Mouse (Mus musculus): ENCODE results near the gene Carns1.

The Carns1 gene

DNA sequence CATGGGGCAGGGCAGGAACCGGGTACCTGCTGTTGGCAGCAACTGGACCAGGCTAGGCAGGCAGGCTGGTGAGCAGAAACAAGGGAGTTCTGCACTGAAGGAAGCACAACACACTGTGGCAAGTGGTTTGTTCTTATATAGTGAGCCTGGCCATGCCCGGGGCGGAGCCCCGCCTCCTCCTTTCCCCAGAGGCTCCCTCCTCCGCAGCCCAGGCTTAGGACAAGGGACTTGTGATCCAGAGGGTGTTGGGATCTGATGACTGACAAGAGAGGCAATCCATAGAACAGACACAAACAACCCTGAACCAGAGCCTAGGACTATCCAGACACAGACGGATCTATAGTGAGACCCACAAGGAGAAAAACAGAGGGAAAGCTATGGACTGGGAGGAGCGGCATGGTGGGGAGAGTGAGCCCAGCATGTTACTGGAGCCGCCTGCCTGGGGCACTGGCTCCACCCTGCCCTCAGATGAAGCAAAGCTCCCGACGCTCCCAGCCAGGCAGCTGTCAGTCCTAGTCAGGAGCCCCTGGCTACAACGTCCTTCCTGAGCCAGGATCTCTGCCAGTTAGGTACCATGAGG is at the start of gene Carns1:
Carns1 (minus strand) TSS at position 112 of the 580 bp plus-strand sequence.
- DNase-seq (ENCODE audit: low spot score in 2 of 2) = no peak

DNA sequence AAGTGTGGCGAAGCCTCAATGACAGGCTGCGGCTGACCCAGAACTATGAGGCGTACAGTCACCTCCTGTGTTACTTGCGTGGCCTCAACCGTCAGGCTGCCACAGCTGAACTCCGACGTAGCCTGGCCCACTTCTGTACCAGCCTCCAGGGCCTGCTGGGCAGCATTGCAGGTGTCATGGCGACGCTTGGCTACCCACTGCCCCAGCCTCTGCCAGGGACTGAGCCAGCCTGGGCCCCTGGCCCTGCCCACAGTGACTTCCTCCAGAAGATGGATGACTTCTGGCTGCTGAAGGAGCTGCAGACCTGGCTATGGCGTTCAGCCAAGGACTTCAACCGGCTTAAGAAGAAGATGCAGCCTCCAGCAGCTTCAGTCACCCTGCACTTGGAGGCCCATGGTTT is 46.9 kb upstream of the Carns1 start:
- DNase-seq (ENCODE audit: low spot score in 2 of 2) = no peak

DNA sequence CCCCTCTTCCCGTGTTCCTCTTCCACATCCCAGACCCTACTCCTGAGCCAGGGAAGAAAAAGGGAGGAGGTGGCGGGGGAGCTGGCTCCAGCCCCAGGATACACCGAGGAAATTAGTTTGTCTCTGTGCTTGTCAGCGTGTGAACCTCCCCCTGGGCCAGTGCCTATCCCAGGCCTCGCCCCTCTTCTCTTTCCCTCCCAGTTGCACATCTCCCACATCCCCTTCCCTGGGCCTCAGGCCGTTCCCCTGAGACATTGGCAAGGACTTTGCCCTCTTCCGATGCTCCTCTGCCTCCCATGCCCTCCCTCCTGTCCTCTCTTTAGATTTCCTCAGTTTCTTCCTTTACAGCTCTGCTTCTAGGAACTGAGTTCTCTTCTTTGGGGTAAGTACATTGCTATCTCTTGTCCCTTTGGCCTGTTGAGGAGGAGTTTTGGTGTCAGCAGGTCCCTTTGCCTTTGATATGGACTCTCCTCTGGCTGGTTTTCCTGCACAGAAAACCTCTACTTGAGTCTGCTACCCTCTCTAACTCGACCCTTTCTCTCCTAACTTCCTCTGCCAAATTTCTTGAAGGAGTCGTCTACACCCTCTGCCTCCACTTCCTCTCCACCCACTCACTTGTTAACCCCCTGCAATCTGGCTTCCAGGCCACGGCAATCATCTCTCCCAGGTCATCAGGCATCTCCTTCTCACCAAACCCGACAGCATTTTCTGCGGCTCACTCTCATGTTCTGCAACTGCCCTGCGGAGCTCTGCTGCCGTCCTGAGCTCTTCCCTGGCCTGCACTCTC is 45.9 kb upstream of the Carns1 start:
- DNase-seq (ENCODE audit: low spot score in 2 of 2) = peak; percentile 58 to 71

DNA sequence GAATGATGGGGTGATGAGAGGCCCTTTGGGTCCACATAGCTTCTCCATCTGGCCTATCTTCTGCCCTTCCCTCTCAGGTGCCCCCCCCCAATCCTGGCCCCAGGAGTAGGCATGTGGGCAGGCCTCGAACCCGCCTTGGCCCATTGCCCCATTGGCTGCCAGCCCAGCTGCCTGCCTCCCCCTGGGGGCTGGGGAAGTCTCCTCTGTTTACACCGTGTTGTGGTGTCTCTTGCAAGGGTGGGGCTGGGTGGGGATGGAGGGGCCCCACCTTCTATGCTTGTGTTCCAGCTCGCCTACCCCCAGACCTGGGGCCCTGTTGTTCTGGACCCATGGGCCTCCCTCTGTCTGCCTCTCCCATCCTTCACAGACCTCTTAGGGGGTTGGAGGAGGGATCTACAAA is 45.1 kb upstream of the Carns1 start:
- DNase-seq (ENCODE audit: low spot score in 2 of 2) = no peak

DNA sequence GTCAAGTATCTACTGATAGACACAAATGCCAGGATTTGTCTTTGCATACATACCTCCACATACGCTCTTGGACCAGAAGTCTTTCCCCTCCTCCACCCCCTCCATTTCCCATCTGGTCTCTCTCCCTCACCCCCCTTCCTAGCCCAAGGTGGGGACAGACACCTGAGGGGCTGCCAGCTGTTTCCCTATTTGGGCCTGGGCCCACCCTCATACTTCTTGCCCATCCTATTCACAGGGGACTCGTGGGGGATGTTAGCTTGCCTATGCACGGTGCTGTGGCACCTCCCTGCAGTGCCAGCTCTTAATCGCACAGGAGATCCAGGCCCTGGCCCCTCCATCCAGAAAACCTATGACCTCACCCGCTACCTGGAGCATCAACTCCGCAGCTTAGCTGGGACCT is 44.7 kb upstream of the Carns1 start:
- DNase-seq (ENCODE audit: low spot score in 2 of 2) = no peak

DNA sequence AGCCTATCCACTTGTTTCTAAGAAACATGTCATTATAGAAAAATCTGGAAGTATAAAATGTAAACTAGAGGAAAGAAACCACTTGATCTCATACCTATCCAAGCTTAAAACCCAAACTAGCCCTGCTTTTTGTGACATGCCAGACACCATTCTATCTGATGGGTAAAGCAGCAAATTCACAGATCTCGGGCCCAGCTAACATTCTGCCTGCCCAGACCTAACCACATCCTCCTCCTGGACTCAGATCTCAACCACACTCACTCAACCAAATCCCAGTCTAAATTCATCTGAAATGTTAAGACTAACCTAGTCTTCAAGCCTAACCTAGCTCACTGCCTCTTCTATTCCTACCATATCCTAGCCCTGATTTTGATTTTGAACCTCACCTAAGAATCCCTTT is 43.5 kb upstream of the Carns1 start:
- no peak for DNase-seq (ENCODE audit: low spot score in 2 of 2)

DNA sequence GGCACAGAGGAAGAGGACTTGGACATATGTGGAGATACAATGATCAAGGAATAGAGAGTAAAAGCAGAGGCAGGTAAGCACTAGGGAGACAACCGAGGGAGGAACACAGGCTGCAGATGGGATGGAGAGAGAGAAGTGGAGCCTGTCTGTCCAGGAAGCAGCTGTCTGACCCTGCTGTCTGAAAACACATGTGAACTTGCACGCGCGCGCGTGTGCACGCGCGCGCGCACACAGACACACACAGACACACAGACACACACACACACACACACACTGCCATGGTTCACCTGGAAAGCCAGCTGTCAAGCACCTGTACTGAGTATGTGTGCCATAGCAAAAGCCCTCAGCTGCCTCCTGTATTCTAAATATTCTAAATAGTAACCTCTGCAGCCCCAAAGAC is 43.0 kb upstream of the Carns1 start:
- DNase-seq (ENCODE audit: low spot score in 2 of 2) = no peak

DNA sequence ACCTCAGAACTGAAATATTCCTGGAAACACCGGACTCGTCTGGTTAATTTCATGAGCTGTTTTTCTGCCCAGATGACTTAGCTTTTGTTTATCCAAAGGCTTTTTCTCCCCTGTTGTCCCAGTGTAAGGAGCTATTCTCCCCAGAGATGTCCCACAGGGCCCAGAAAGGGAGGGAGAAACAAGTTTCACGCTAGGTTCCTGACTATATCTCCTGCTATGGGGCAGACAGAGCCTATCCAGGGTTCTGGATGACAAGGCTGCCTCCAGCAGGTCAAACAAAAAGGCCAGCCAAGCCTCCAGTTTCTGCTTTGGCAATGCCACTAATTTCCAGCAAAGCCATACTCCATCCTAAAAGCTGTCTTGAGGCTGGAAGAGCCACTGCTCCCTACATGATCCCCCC is 42.6 kb upstream of the Carns1 start:
- DNase-seq (ENCODE audit: low spot score in 2 of 2) = no peak

DNA sequence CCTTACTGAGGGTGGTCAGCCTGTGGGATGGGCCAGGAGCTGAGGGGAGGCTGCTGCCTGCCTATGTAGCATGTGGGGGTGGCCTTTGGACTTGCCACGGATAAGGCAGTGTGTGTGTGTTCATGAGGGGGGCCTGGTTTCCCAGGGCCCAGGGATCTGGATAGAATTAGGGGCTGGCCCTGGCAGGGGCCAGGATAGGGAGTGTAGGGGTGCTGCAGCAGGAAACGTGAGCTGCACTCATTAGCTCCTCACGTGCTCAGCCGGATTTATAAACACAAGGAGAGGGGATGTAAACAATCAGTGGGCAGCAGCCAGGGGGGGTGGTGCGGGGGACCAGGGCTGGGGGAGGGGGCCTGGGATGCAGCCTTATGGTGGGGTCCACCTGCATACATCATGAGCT is 41.9 kb upstream of the Carns1 start:
- no peak for DNase-seq (ENCODE audit: low spot score in 2 of 2)

DNA sequence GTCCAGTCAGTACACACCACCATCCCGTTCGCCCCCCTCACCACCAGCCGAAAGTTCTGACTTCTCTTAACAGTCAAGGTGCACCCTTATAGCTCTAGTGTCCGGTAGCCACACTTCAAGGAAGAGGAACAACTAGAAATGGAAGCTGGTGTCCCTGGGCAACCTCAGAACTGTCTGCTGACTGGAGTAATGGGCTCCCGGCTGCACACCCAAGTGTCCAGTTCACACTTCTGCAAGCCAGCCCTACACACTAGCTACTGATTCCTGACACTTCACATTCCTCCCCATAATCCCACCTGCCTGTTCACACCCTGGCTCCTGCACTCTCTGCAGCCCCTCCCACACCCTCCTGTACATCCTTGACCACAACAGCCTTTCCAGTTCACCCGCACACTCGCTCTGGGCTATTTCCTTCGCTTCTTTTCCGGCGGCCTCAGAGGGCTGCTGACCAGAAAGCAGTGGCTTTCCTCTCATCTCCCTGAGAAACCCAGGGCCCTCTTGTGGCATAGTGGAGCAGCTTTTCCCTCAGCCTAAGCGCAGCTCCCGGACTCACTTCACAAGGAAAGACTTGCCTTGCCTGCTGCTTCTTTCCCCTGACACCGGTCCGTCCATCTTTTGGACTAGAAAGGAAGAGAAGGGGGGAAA is 40.9 kb upstream of the Carns1 start:
- no peak for DNase-seq (ENCODE audit: low spot score in 2 of 2)

DNA sequence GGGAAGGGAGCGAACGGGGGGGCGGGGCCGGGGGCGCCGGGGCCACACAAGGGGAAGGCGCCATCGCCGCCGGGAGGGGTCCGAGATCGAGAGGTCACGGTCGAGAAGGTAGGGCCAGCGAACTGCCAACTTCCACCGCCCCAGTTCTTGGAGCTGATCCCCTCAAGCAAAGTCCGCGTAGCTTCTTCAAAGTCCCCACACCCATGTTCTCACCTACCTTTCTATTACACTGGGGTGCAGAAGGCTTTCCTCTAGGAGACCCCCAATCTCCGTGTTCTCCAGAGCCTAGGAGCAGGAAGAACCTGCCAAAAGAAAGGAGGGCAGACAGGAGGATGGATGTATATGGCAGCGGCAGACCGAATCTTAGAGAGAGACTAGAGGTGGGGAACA is 40.2 kb upstream of the Carns1 start:
- DNase-seq (ENCODE audit: low spot score in 2 of 2) = no peak

DNA sequence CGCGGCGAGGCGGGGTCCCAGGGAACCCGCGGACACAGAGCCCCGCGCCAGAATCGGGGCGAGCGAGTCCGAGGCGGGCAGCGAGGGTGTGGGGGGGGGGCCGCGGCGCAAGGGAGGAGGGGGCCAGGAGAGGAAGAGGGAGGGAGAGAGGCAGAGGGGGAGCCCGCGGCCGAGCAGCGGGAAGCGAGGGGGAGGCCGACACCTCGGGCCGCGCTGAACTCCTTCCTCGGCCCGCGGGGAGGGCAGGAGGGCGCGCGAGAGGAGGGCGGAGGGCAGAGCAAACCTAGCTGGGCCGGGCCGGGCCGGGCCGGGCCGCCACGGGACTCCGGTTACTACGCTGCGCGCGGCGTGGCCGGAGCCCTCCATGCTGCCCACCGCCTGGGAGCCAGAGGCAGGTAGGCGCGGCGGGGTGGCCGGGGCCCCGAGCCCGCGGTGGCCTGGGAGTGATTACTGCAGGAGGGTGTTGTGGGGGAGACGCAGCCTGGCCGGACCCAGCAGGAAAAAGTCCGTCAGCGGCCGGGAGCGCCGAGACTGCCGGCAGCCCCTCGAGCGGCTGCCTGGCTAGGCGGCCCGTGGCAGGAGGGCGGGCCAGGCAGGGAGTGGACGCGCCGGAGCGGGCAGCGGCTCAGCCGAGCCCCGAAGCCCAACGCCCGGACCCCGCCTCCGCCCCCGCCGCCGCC is 39.6 kb upstream of the Carns1 start:
- DNase-seq (ENCODE audit: low spot score in 2 of 2) = no peak

DNA sequence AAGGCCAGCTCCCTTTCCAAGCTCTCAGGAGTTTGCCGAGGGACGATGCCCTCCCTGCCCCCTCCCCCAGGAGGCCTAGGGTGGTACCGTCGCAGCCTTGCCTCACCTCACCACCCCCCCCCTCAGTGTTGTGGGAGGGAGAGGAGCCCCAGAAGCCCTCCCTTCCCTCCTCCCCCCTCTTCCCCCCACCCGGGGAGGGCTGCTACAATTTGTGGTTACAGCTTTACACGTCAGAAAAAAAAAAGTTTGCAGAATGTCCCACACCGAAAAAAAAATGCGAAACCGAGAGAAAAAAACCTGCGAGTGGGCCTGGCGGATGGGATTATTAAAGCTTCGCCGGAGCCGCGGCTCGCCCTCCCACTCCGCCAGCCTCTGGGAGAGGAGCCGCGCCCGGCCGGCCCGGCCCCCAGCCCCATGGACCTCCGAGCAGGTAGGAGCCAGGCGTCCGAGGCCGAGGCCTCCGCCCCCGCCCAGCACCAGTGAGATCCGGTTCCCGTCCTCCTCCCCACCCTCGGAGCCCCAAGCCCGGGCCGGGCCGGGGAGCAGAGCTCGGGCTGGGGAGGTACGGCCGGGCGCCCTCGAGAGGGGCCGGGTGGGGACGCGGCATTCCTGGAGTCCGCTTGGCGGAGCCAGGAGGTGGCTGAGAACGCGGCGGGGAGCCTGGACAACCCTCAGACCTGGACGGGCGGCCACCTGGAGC is 38.9 kb upstream of the Carns1 start, which contains the start of the genes Clcf1 and AC109138.7:
Clcf1 (plus strand) TSS at position 168 of the 700 bp plus-strand sequence.
AC109138.7 (plus strand) TSS at position 287 of the 700 bp plus-strand sequence.
- peak; percentile 53 to 71 for DNase-seq (ENCODE audit: low spot score in 2 of 2)

DNA sequence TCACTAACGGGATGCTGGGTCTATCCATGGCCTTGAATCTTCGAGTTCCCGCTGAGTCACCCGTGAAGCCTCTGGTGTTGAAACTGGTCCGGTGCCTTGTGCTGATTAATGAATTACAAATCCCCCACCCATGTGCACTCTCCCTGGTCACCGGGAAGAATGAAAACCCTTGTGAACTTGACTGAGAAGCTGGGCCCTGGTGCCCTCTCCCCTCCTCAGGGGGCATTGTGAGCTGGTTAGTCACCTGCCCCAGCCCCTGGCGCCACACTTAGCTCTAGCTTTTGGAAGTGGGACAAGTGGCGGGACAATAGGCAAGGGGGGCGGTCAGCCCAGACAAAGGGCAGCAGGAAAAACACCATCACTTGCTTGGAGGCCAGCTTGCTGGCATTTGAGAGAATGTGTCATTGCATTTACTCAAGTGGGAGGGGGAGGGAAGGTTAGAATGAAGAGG is 38.3 kb upstream of the Carns1 start:
- no peak for DNase-seq (ENCODE audit: low spot score in 2 of 2)

DNA sequence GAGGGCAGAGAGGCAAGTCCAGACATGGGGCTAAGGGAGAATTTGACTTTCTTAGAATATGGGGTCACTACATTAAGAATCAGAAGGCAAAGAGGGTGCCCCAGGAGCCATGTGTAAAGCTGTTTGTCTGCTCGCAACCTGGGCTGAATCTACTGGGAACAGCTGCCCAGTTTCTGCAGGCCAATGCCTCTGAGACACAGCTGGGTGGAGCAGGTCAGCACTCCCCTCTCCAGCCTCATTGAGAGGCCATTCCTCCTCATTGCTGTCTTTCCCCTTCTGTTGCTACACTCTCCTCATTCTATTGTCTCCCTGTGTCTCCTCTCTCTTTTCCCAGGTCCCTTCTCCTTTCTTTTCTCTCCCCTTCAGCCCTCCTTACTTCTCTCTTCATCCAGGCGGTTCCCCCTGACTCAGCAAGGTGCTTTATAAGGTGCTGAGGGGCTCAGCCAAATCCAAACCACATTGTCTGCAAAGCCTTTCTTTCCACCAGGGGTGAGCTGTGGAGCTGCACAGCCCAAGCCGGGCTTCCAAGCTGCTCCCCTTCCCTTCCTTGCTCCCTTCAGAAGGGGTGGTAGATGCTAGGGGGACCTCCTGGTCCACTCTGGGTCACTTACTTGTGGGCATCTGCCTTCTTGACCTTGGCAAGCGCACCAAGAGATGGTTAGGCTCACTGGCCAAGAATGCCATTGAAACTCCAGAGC is 36.8 kb upstream of the Carns1 start:
- DNase-seq (ENCODE audit: low spot score in 2 of 2) = no peak

DNA sequence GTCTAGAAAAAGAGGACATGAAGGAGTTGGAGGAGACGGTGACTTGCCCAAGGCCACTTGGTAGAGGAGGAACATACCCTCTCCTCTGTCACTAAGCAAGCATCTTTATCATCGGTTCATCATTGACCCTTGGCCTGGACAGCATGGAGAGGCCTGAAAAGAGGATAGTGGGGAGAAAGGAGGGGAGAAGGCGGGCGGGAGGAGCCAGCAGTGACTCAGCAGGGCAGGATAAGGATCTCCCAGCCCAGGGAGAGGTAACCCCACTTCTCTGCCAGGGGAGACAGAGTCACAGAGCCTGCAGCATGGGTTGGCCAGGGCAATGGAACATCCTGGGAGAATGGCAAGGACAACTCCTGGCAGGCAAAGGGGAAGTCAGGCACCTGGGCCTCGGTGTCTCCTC is 33.3 kb upstream of the Carns1 start:
- DNase-seq (ENCODE audit: low spot score in 2 of 2) = no peak

DNA sequence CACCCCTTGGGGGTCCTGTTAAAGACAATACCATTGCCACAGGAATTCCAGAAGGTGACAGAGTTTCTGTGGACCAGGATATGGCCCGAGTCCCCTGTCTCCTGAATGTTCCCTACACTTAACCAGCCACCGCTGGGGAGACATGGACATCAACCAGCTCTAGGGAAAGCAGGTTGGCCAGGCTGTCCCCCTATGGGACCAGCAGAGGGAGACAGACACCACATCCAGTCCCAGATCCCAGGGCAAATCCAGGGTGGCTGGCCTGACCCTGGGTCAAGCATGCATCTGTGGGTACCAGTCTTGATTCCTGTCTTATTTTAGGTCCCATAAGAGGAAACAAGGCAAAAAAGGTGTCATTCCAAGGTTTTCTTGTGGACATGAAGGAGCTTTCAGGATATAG is 31.7 kb upstream of the Carns1 start:
- peak; percentile 66 to 80 for DNase-seq (ENCODE audit: low spot score in 2 of 2)

DNA sequence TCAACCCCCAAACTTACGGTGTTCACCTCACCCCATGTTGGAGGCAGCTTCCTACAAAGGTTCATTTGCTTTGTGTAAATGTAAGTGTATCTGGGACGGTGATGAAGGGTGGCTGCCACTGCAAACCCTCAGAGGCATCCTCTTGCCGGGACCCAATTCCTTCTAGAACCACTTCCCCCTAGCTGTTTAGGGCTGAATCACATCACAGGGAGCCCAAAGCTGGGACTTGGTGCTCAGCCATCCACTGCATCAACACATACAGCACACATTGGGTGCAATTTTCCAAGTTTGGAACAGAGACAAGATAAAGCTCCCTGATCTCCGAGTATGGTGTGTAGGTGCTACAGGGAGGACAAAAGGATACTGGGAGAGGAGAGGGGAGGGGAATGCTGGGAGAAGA is 29.6 kb upstream of the Carns1 start:
- no peak for DNase-seq (ENCODE audit: low spot score in 2 of 2)

DNA sequence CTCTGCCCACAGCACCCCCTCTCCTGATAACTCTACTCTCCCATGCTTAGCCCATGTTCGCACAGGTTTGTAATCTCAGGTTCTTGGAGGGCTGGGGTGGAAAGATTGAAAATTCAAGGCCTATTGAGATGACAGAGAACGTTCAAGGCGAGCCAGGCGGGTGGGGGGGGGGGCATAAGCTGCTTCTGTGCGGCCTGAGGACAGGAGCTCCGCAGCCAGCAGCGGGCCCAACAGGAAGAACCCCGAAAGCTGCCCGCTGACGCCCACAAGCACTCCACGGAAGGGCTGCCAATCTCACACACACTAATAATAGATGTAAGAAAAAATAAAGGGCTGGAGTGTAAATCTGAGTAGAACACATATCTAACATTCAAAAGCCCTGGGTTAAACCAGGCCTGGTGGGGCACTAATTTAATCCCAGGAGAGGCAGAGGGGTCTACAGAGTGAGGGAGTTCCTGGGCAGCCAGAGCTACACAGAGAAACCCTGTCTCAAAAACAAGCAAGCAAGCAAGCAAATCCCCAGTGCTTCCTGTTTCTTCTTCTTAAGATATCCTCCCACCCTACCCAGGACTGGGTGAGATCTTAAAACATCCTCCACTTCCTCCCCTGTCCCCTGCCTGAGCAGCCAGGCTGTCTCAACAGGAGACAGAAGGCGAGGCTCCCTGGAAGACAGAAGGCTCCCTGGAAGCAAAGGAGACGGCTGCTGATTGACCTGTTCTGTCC is 28.5 kb upstream of the Carns1 start:
- DNase-seq (ENCODE audit: low spot score in 2 of 2) = no peak

DNA sequence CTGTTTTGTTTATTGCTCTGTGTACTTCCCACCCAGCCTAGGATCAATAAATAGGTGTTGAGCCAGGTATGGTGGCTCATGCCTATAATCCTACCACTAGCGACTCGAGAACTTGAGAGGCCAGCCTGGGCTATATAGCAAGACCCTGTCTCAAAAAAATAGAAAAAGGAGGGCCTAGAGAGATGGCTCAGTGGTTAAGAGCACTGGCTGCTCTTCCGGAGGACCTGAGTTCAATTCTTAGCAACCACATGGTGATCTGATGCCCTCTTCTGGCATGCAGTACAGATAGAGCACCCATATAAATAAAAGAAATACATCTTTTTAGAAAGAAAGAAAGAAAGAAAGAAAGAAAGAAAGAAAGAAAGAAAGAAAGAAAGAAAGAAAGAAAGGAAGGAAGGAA is 27.9 kb upstream of the Carns1 start:
- no peak for DNase-seq (ENCODE audit: low spot score in 2 of 2)

All from urinary bladder, postnatal 4 days (tissue).